Mouse (Mus musculus) lung, adult 2 months (tissue): ENCODE measurements around the gene Adamts5.

Source experiments
- CTCF ChIP-seq: fragments of 200-500 bp; IDR thresholded peaks from 2 replicates; pipeline ENCODE4 v1.5.1; 2011; ENCODE audit warnings: mild to moderate bottlenecking, low read length, control low read depth; ENCODE audit not compliant: insufficient read depth
- POLR2A ChIP-seq: fragments of 200-500 bp; IDR thresholded peaks from 2 replicates; pipeline ENCODE4 v1.6.1; 2011; ENCODE audit warnings: low read depth, mild to moderate bottlenecking, control low read depth, low read length, borderline replicate concordance; ENCODE audit errors: extremely low read depth

DNA sequence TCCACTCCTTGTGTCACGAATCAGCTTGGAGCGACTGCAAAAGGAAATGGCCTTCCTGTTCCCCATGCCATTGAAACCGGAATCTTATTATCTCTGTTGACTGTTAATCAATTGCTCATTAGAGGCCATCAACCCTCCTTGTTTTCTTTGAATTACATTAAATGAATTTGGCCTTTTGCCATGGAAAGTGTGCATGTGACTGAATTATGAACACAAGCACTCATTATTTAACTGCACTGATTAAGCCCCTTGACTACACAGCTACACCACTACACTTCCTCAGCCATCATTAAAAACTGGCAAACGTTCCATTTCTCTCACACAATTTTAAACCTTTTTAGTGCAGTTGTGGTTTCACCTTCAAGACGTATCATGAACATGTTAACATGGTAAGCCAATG, 11.8 kb downstream of the Adamts5 start:
- TF ChIP-seq CTCF (no peak), POLR2A (no peak)
